Mouse (Mus musculus) lung, postnatal 25 days (tissue): ENCODE data around the gene Fig4.
A peak's percentile ranks its signal among the peaks of the same experiment; 100 is the strongest.

Experiments used
- DNase-seq: peaks from one replicate; pipeline ENCODE4 v3.0.0; 2022; ENCODE audit warnings: low spot score

Gene Fig4

GRCm38 (mm10) chr10:41302689-41303431 is at the start of gene Fig4:
Fig4 (minus strand) TSS chr10:41303260.
- peak; percentile 89 for DNase-seq

DNA sequence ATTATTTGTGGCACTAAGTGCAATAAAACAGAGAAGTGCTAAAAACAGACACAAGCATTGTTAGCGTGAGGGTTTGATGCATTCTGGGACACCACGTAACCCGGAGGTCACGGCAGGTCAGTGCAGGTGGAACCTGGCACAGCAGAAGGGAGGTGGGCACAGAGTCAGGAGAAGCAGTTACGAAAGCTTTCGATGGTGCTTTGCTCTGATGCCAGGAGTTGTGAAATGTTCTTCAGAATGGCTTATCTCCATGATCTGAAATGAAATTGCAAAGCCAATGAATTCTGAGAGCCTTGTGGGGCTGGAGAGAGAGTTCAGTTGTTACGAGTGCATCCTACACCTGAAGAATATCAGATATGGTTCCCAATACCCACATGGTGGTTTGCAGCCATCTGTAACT is 38.3 kb upstream of the Fig4 start:
- DNase-seq: peak; percentile 65

- DNase-seq: no peak
Observed at GRCm38 (mm10) chr10:41332533-41333043, 29.5 kb upstream of the Fig4 start.

- DNase-seq: no peak
Observed at GRCm38 (mm10) chr10:41315866-41316265, 12.8 kb upstream of the Fig4 start.

GRCm38 (mm10) chr10:41308205-41308604 is 5.1 kb upstream of the Fig4 start:
- no peak for DNase-seq

GRCm38 (mm10) chr10:41304961-41305455 is 1.9 kb upstream of the Fig4 start:
- DNase-seq: no peak

DNA sequence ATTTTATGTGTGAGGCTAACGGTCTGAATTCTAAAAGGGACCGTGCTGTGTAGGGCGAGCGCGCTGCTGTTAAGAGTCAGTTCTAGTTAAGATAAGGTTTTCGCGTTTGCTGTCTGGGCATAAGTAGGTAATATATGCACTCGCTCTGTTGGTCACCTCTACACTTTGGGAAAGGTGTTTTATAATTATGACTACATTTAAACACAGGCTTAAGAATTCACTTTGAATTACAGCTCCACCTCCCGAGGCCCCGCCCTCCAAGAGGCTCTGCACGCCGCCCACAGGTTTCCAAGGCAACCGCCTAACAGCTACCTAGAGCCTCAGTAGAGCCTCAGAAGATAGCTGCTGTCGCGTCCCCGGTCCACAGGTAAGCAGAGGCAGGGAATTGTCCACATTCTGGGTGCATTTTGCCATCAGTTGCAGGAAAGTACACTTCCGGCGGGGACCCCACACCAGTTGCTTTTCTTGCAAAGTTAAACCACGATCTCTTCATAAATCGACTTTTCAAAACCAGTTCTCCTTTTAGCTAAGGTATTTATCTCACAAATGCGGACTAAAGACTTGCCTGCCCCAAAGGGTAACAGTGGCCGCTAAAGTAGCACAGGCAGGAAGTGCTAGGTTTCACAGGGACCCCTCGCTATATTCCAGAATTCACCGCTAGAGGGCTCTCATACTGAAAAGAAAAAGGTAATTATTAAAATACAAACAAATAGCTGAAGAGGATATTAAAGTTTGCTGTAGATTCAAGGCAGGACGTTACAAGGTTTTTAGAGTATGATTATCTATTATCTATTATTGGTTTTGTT is 782 bp upstream of the Fig4 start, which contains the start of gene Ak9:
Ak9 (plus strand) TSS at position 342 of the 806 bp plus-strand sequence.
- DNase-seq: peak; percentile 93

GRCm38 (mm10) chr10:41300161-41300560 is 2.9 kb downstream of the Fig4 start:
- DNase-seq: no peak

DNA sequence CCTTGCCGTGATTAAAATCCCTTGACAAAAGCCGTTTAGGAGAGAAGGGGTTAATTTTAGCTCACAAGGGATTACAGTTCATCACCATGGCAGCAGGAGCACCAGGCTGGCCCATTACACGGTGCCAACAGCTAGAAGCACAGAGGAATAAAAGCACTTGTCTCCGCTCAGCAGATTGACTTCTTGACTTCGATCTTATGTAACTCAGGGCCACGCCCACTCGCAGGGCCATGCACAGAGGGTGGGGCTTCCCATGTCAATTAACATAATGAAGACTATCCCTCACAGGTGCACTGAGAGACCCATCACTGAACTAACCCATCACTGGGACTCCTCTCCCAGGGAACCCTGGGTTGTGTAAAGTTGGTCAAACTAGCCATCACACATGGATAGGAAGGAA is 7.9 kb downstream of the Fig4 start:
- DNase-seq: peak; percentile 36

GRCm38 (mm10) chr10:41294734-41295133 is 8.3 kb downstream of the Fig4 start:
- no peak for DNase-seq

DNA sequence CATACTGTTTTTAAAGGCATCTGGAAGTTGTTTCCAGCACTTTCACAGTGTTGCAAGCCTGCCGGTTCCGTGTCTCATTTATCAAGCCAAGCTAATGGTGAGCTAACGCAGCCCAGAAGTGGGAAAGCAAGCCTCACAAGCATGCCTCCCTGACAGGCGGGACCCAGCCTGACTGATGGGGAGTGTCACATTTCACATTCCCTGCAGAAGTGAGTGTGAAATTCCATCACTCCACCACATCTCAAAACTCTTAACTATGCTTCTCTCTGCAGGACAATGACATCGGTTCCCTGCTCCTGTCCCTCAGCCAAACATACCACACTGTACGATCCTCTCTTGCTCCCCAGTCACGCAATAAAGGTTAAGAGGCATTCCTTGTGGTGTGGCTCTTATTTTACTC is 10.0 kb downstream of the Fig4 start:
- peak; percentile 14 for DNase-seq

GRCm38 (mm10) chr10:41291021-41291420 is 12.0 kb downstream of the Fig4 start:
- no peak for DNase-seq

DNA sequence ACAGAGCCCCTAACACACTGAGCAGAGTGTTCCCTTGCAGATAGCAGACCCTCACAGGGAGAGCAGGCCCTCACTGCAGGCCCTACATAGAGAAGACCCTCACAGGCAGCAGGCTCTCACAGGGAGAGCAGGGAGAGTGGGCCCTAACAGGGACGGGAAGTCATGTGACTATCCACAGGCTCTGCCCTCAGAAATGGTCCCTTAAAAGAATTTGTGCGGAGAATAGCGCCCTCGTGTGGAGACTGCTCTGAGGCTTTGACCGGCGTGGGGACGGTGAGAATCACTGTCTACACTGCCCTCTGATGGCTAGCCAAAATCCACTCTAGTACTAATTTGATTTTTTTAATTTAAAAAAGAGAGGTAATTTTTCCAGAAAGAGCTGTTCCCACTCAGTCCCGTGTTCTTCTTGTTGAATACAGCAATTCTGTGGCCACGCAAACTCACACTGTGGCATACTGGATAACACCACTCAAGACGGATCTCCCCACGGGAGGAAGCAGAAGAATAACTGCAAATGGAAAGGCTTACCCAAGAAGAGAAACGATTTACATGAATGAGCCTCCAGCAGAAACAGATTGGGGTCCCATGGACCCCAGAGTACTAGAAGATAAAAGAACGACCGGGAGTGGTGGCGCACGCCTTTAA is 14.2 kb downstream of the Fig4 start:
- DNase-seq: peak; percentile 80

DNA sequence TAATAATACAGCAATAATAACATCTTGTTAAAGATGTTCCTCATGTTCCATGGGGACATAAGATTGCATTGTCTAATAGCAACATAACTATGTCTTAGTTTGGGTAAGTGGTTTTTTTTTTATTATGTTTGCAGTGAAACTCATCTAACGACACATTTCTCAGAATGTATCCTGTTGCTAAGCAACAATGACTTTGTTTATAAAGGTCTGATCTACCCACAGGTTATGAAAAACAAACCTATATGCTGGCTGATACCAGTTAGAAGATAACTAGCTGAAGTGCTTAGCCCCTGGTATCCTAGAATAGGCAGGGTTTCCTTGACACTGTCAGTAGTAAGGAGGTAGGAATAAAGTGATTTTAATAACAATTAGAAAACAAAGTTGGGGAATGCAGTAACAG is 15.0 kb downstream of the Fig4 start:
- no peak for DNase-seq

GRCm38 (mm10) chr10:41287618-41288017 is 15.4 kb downstream of the Fig4 start:
- no peak for DNase-seq

DNA sequence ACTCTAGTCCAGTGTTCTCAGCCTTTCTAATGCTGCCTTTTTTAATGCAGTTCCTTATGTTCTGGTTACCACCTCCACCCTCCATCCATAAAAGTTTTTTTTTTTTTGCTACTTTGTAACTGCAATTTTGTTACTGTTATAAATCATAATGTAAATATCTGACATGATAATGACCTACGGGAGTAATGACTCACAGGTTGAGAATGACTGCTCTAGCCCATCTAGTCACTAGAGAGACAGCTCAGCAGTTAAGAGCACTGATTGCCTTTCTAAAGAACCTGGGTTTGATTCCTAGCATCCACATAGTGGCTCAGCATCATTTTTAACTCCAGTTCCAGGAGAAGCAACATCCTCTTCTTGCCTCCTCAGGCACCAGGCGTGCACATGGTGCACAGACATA is 21.0 kb downstream of the Fig4 start:
- no peak for DNase-seq

DNA sequence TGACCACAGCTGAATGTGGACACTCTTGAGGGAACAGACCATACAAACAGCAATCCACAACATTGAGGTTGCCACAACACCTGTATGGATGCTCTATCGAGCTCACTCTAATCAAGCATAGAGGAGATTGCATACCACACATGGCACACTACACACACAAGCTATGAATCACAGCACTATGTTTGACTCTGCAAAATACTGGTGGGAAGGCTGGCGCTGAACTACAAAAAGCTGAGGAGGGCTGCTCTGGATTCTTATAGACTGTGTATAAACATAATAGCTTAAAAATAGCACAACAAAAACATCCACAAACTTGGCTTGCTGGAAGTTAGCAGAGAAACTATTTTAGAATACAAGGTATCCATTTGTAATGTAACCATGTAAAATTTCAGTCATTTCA is 22.3 kb downstream of the Fig4 start:
- DNase-seq: no peak

- no peak for DNase-seq
Observed at GRCm38 (mm10) chr10:41280177-41280576, 22.9 kb downstream of the Fig4 start.

- no peak for DNase-seq
Observed at GRCm38 (mm10) chr10:41278808-41279207, 24.3 kb downstream of the Fig4 start.

GRCm38 (mm10) chr10:41274871-41275270 is 28.2 kb downstream of the Fig4 start:
- DNase-seq: no peak

DNA sequence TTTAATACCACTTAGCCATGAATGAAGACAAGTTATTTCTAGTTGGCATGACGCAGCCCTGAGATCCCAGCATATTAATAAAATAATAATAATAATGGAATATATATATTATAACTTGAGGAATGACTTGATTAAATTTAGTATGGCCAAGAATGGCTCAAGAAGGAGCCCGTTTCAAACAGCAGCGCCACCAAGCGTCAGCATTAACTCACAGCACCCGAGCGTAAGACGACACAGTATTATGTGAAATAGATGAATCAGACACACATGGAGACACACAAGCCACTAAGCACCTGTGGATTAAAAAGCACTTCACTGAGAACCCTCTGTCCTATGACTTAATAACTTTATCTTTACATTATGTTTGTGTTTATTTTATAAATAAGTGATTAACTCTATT is 31.2 kb downstream of the Fig4 start:
- no peak for DNase-seq

GRCm38 (mm10) chr10:41261889-41262288 is 41.2 kb downstream of the Fig4 start:
- no peak for DNase-seq
